10 mouse cellular contexts compared by ENCODE assay signal in genomic region chr12:91654399-91655122, GRCm38 (mm10).
DNase-seq lines count a peak whose midpoint lies in the region; ATAC-seq and TF ChIP-seq lines count a peak whose summit lies in the region.
"Had no signal": no experiment of that assay in that cellular context is flagged by ENCODE, and none has a peak within 500 bp of the region (broad histone marks: within the 10 kb centered on the region; RNA-seq: fewer than 3 reads in every experiment).

No protein-coding gene starts in this region.

- no peak overlapping the region for H3K4me2 ChIP-seq in heart, embryonic 16.5 days (ENCODE audit: low read depth, low read length)
- H3K4me2 ChIP-seq in neural tube, embryonic 14.5 days (ENCODE audit: low read depth, low read length) = no peak overlapping the region
- H3K4me2 ChIP-seq in liver, postnatal 0 days (ENCODE audit: low read depth, low read length) = no peak overlapping the region
- H3K4me2 ChIP-seq: heart, embryonic 13.5 days had no signal

- intact Hi-C loops in heart, postnatal 36 days (cut with DNase I) = no loop called here

- no peak overlapping the region for H3K27ac ChIP-seq in heart, embryonic 16.5 days (ENCODE audit: low read length)
- H3K27ac ChIP-seq in neural tube, embryonic 14.5 days (ENCODE audit: low read depth, low read length) = no peak overlapping the region
- no peak overlapping the region for H3K27ac ChIP-seq in liver, postnatal 0 days (ENCODE audit: low read depth)
- H3K27ac ChIP-seq: heart, embryonic 13.5 days; liver, embryonic 14.5 days had no signal

- peaks cover 5% of the 10 kb centered on the region for H3K4me1 ChIP-seq in heart, embryonic 16.5 days (ENCODE audit: control insufficient read depth, insufficient read depth, low read length)
- H3K4me1 ChIP-seq in neural tube, embryonic 14.5 days (ENCODE audit: control insufficient read depth, insufficient read depth, low read length) = no peaks in the 10 kb centered on the region
- no peaks in the 10 kb centered on the region for H3K4me1 ChIP-seq in liver, postnatal 0 days (ENCODE audit: insufficient read depth)

- no peak for TF ChIP-seq EP300 in liver, postnatal 0 days (IDR thresholded peaks at IDR 0.05; ENCODE audit: low read depth)

- no peak for DNase-seq in heart, postnatal 36 days
- DNase-seq in retina, postnatal 1 day = peak; percentile 64
- DNase-seq in retina, embryonic 14.5 days (ENCODE audit: low spot score) = no peak
- peak; percentile 13 to 57 for DNase-seq in frontal cortex, postnatal 36 days (ENCODE audit: low spot score in 2 of 2)
- DNase-seq in liver, postnatal 0 days = no peak
- DNase-seq in gastrocnemius, postnatal 25 days = no peak

- TF ChIP-seq CTCF in liver, postnatal 0 days (IDR thresholded peaks at IDR 0.05; ENCODE audit: low read depth) = no peak

- H3K27me3 ChIP-seq in heart, embryonic 16.5 days (ENCODE audit: control insufficient read depth, insufficient read depth, low read length) = no peaks in the 10 kb centered on the region
- H3K27me3 ChIP-seq in neural tube, embryonic 14.5 days (ENCODE audit: control insufficient read depth, insufficient read depth, low read length) = no peaks in the 10 kb centered on the region
- no peaks in the 10 kb centered on the region for H3K27me3 ChIP-seq in liver, postnatal 0 days (ENCODE audit: insufficient read depth, low read length)
- H3K27me3 ChIP-seq: heart, embryonic 13.5 days had no signal

- no peak overlapping the region for H3K9ac ChIP-seq in heart, embryonic 16.5 days (ENCODE audit: low read length)
- H3K9ac ChIP-seq in neural tube, embryonic 14.5 days (replicated peaks; ENCODE audit: low read depth, low read length) = no peak overlapping the region
- H3K9ac ChIP-seq in liver, postnatal 0 days (replicated peaks) = no peak overlapping the region
- H3K9ac ChIP-seq: heart, embryonic 13.5 days; liver, embryonic 14.5 days had no signal

- H3K9me3 ChIP-seq in heart, embryonic 16.5 days (replicated peaks; ENCODE audit: control insufficient read depth, low read length) = no peaks in the 10 kb centered on the region
- H3K9me3 ChIP-seq in neural tube, embryonic 14.5 days (ENCODE audit: control insufficient read depth, low read length) = no peaks in the 10 kb centered on the region
- no peaks in the 10 kb centered on the region for H3K9me3 ChIP-seq in liver, postnatal 0 days (ENCODE audit: low read length)
- H3K9me3 ChIP-seq: heart, embryonic 13.5 days had no signal

- no peak overlapping the region for H3K4me3 ChIP-seq in heart, embryonic 16.5 days (ENCODE audit: low read length)
- no peak overlapping the region for H3K4me3 ChIP-seq in neural tube, embryonic 14.5 days (ENCODE audit: low read depth, low read length)
- no peak overlapping the region for H3K4me3 ChIP-seq in liver, postnatal 0 days (ENCODE audit: low read depth, low read length)
- H3K4me3 ChIP-seq: heart, embryonic 13.5 days had no signal

- WGBS in heart, embryonic 16.5 days = 53% methylated on average over 3 of the region's 3 CpGs
- 65% methylated on average over 3 of the region's 3 CpGs for WGBS in neural tube, embryonic 14.5 days
- 64% methylated on average over 3 of the region's 3 CpGs for WGBS in liver, postnatal 0 days (ENCODE audit: insufficient replicate concordance)

- peak; percentile 60; the same call in 1 of the 2 replicates for ATAC-seq in heart, embryonic 16.5 days (replicated peaks; ENCODE audit: extremely low read depth, insufficient read depth, low FRiP score)
- ATAC-seq in neural tube, embryonic 14.5 days (ENCODE audit: low read depth) = peak; percentile 84; the same call in 1 of the 2 replicates
- ATAC-seq in liver, postnatal 0 days = no peak

- no peaks in the 10 kb centered on the region for H3K36me3 ChIP-seq in heart, embryonic 16.5 days (ENCODE audit: control insufficient read depth, insufficient read depth)
- no peaks in the 10 kb centered on the region for H3K36me3 ChIP-seq in neural tube, embryonic 14.5 days (ENCODE audit: control insufficient read depth, insufficient read depth, low read length)
- no peaks in the 10 kb centered on the region for H3K36me3 ChIP-seq in liver, postnatal 0 days (replicated peaks; ENCODE audit: insufficient read depth, low read length)
- H3K36me3 ChIP-seq: heart, embryonic 13.5 days had no signal

Comparison
In these comparisons a context has a peak if more than half of its experiments do, and no peak if none do; other contexts are left out.
1. DNase-seq: peak in retina, postnatal 1 day (single experiment) and frontal cortex, postnatal 36 days (2 of 2); none in heart, postnatal 36 days (0 of 2), retina, embryonic 14.5 days (single experiment), liver, postnatal 0 days (single experiment) and gastrocnemius, postnatal 25 days (single experiment).